Mouse (Mus musculus) hindbrain, embryonic 14.5 days (tissue): Measurements from ENCODE around the gene Uhrf1bp1l. TPM values are rescaled to one million over a fixed set of nuclear protein-coding genes. Genes with fewer than 3 reads are reported as not detected.

Experiments used
- ATAC-seq: fragments of 200-750 bp; cut with Nextera tagmentation; 2 replicates; pipeline ENCODE4 v1.8.0; 2017; ENCODE audit warnings: moderate number of reproducible peaks, mild to moderate bottlenecking, moderate TSS enrichment, moderate library complexity; ENCODE audit not compliant: low FRiP score
- DNase-seq: peaks from one replicate; pipeline ENCODE4 v3.0.0-alpha.2; 2015; ENCODE audit warnings: low spot score
- H3K27ac ChIP-seq: fragments of 300-500 bp; sonication (generic); 2 replicates; pipeline ENCODE4 v1.5.1; 2014; ENCODE audit warnings: mild to moderate bottlenecking, moderate library complexity
- H3K27me3 ChIP-seq: fragments of 300-500 bp; sonication (generic); 2 replicates; pipeline ENCODE4 v1.6.1; 2014; ENCODE audit warnings: mild to moderate bottlenecking, low read length, mixed read lengths; ENCODE audit not compliant: control insufficient read depth, insufficient read depth
- H3K36me3 ChIP-seq: fragments of 300-500 bp; sonication (generic); replicated peaks from 2 replicates; pipeline ENCODE4 v1.6.1; 2014; ENCODE audit not compliant: control insufficient read depth, insufficient read depth
- H3K4me1 ChIP-seq: fragments of 300-500 bp; sonication (generic); replicated peaks from 2 replicates; pipeline ENCODE4 v1.6.1; 2014; ENCODE audit warnings: antibody characterized with exemption, low read length, mixed read lengths; ENCODE audit not compliant: control insufficient read depth, insufficient read depth
- H3K4me2 ChIP-seq: fragments of 300-500 bp; sonication (generic); replicated peaks from 2 replicates; pipeline ENCODE4 v1.6.1; 2014; ENCODE audit warnings: mild to moderate bottlenecking, moderate library complexity
- H3K4me3 ChIP-seq: fragments of 300-500 bp; sonication (generic); replicated peaks from 2 replicates; pipeline ENCODE4 v1.5.1; 2014; ENCODE audit warnings: mild to moderate bottlenecking, low read length
- H3K9ac ChIP-seq: fragments of 300-500 bp; sonication (generic); 2 replicates; pipeline ENCODE4 v1.6.1; 2014
- H3K9me3 ChIP-seq: fragments of 300-500 bp; sonication (generic); 2 replicates; pipeline ENCODE4 v1.6.1; 2016; ENCODE audit warnings: low read length; ENCODE audit not compliant: control insufficient read depth
- WGBS: fragments of 180-500 bp; shearing (Covaris S2); extraction: QIAGEN DNeasy Blood & Tissue Kit; methylation state at CpG from one replicate; pipeline ENCODE4 v1.1.7; 2014; 5-methylcytosine and 5-hydroxymethylcytosine counted together
- polyA plus RNA-seq: library from polyadenylated mRNA; unstranded; fragments of >200 nt; fragmentation: Nextera tagmentation; extraction: Ambion mirVana; gene quantifications from 2 replicates; pipeline ENCODE4 v1.2.1, GENCODE M21; 2014

Gene Uhrf1bp1l
- polyA plus RNA-seq, 1 experiment from 2014 or later, result 35.9 TPM

- no peak overlapping the region for H3K4me2 ChIP-seq
- WGBS, result 88% methylated on average over 6 of the region's 6 CpGs
Measured at GRCm38 (mm10) chr10:89740995-89741394, 3.8 kb upstream of the Uhrf1bp1l start.

GRCm38 (mm10) chr10:89743266-89743665 lies 1.5 kb upstream of the Uhrf1bp1l start:
- Histone ChIP-seq H3K4me3 (no peak overlapping the region), H3K4me1 (peaks cover 15% of the 10 kb centered on the region; the same call in 1 of the 2 replicates), H3K4me2 (no peak overlapping the region), H3K9ac (no peak overlapping the region), H3K27me3 (no peaks in the 10 kb centered on the region), H3K36me3 (no peaks in the 10 kb centered on the region), H3K27ac (no peak overlapping the region), H3K9me3 (no peaks in the 10 kb centered on the region)
- ATAC-seq, result no peak
- no peak for DNase-seq
- WGBS, result 93% methylated on average over 4 of the region's 4 CpGs

More at GRCm38 (mm10) chr10:89740995-89741394, 3.8 kb upstream of the Uhrf1bp1l start:
- Histone ChIP-seq H3K9ac (no peak overlapping the region), H3K27ac (no peak overlapping the region), H3K4me1 (no peaks in the 10 kb centered on the region), H3K27me3 (no peaks in the 10 kb centered on the region), H3K4me3 (no peak overlapping the region), H3K9me3 (no peaks in the 10 kb centered on the region), H3K36me3 (no peaks in the 10 kb centered on the region)
- DNase-seq (no peak), ATAC-seq (no peak)

- Histone ChIP-seq H3K9ac (no peak overlapping the region), H3K36me3 (no peaks in the 10 kb centered on the region), H3K27ac (no peak overlapping the region), H3K4me3 (peak overlapping the region; percentile 71), H3K4me1 (peaks cover 15% of the 10 kb centered on the region; the same call in 1 of the 2 replicates), H3K4me2 (peak overlapping the region; percentile 72), H3K9me3 (no peaks in the 10 kb centered on the region), H3K27me3 (no peaks in the 10 kb centered on the region)
- DNase-seq (no peak), ATAC-seq (no peak)
- WGBS, result 40% methylated on average over 3 of the region's 3 CpGs
Measured at GRCm38 (mm10) chr10:89744341-89744740, 450 bp upstream of the Uhrf1bp1l start.

- peak overlapping the region; percentile 96 for H3K27ac ChIP-seq
- H3K4me3 ChIP-seq, result peak overlapping the region; percentile 71
- WGBS, result under 1% methylated on average over 14 of the region's 14 CpGs
- H3K4me1 ChIP-seq, result peaks cover 15% of the 10 kb centered on the region; the same call in 1 of the 2 replicates
- ATAC-seq, result no peak
- DNase-seq, result no peak
- H3K9ac ChIP-seq, result peak overlapping the region; percentile 90
- peak overlapping the region; percentile 72 for H3K4me2 ChIP-seq
- no peaks in the 10 kb centered on the region for H3K27me3 ChIP-seq
- no peaks in the 10 kb centered on the region for H3K36me3 ChIP-seq
- no peaks in the 10 kb centered on the region for H3K9me3 ChIP-seq
Measured at GRCm38 (mm10) chr10:89745666-89746020, 852 bp downstream of the Uhrf1bp1l start.

- Histone ChIP-seq H3K9ac (no peak overlapping the region), H3K4me3 (no peak overlapping the region), H3K9me3 (no peaks in the 10 kb centered on the region), H3K4me2 (peak overlapping the region; percentile 72), H3K4me1 (peaks cover 15% of the 10 kb centered on the region; the same call in 1 of the 2 replicates), H3K27me3 (no peaks in the 10 kb centered on the region), H3K27ac (no peak overlapping the region), H3K36me3 (no peaks in the 10 kb centered on the region)
- WGBS, result 76% methylated on average over 3 of the region's 3 CpGs
- ATAC-seq (no peak), DNase-seq (no peak)
Measured at GRCm38 (mm10) chr10:89746581-89746980, 1.8 kb downstream of the Uhrf1bp1l start.

GRCm38 (mm10) chr10:89747221-89747905 lies 2.6 kb downstream of the Uhrf1bp1l start:
- WGBS, result 95% methylated on average over 8 of the region's 8 CpGs
- Histone ChIP-seq H3K4me3 (no peak overlapping the region), H3K9ac (no peak overlapping the region), H3K27me3 (no peaks in the 10 kb centered on the region), H3K36me3 (no peaks in the 10 kb centered on the region), H3K4me2 (no peak overlapping the region), H3K4me1 (peaks cover 15% of the 10 kb centered on the region; the same call in 1 of the 2 replicates), H3K27ac (no peak overlapping the region), H3K9me3 (no peaks in the 10 kb centered on the region)
- DNase-seq, result no peak
- ATAC-seq, result no peak

GRCm38 (mm10) chr10:89747911-89748310 lies 3.1 kb downstream of the Uhrf1bp1l start:
- no peaks in the 10 kb centered on the region for H3K9me3 ChIP-seq
- no peak for ATAC-seq
- H3K9ac ChIP-seq, result no peak overlapping the region
- H3K27ac ChIP-seq, result no peak overlapping the region
- no peaks in the 10 kb centered on the region for H3K36me3 ChIP-seq
- no peak overlapping the region for H3K4me2 ChIP-seq
- H3K27me3 ChIP-seq, result no peaks in the 10 kb centered on the region
- WGBS, result 90% methylated on average over 1 of the region's 1 CpGs
- H3K4me1 ChIP-seq, result peaks cover 15% of the 10 kb centered on the region; the same call in 1 of the 2 replicates
- H3K4me3 ChIP-seq, result no peak overlapping the region
- no peak for DNase-seq

GRCm38 (mm10) chr10:89748619-89749018 lies 3.8 kb downstream of the Uhrf1bp1l start:
- DNase-seq, result no peak
- H3K4me2 ChIP-seq, result no peak overlapping the region
- H3K27me3 ChIP-seq, result no peaks in the 10 kb centered on the region
- H3K4me1 ChIP-seq, result peaks cover 15% of the 10 kb centered on the region; the same call in 1 of the 2 replicates
- H3K4me3 ChIP-seq, result no peak overlapping the region
- H3K9me3 ChIP-seq, result no peaks in the 10 kb centered on the region
- H3K27ac ChIP-seq, result no peak overlapping the region
- 93% methylated on average over 2 of the region's 2 CpGs for WGBS
- no peak overlapping the region for H3K9ac ChIP-seq
- no peaks in the 10 kb centered on the region for H3K36me3 ChIP-seq
- no peak for ATAC-seq

GRCm38 (mm10) chr10:89751069-89751468 lies 6.3 kb downstream of the Uhrf1bp1l start:
- Histone ChIP-seq H3K27me3 (no peaks in the 10 kb centered on the region), H3K9me3 (no peaks in the 10 kb centered on the region), H3K27ac (no peak overlapping the region), H3K4me2 (no peak overlapping the region), H3K36me3 (no peaks in the 10 kb centered on the region), H3K4me3 (no peak overlapping the region), H3K9ac (no peak overlapping the region), H3K4me1 (peaks cover 15% of the 10 kb centered on the region; the same call in 1 of the 2 replicates)
- WGBS, result 86% methylated on average over 5 of the region's 5 CpGs
- DNase-seq (no peak), ATAC-seq (no peak)
